Mouse (Mus musculus): Measurements from ENCODE around the gene Kremen1.

The Kremen1 gene

GRCm38 (mm10) chr11:5219910-5220447 is 41.4 kb downstream of the Kremen1 start:
- in situ Hi-C loops (cut with MboI, MseI): loop anchor here in 1 of 2 experiments (5.0 kb wide), 1 partner anchor 52 kb away; no protein-coding TSS in a partner anchor

GRCm38 (mm10) chr11:5219371-5219770 is 42.0 kb downstream of the Kremen1 start:
- in situ Hi-C loops (cut with MboI, MseI): no loop called here

- in situ Hi-C loops (cut with MboI, MseI): no loop called here
Measured at GRCm38 (mm10) chr11:5215401-5216187, 45.8 kb downstream of the Kremen1 start.

GRCm38 (mm10) chr11:5214483-5215040 is 46.8 kb downstream of the Kremen1 start:
- in situ Hi-C loops (cut with MboI, MseI): no loop called here

GRCm38 (mm10) chr11:5203054-5203453 is 58.3 kb downstream of the Kremen1 start:
- in situ Hi-C loops (cut with MboI, MseI): no loop called here

- in situ Hi-C loops (cut with MboI, MseI): no loop called here
Measured at GRCm38 (mm10) chr11:5201799-5202680, 59.3 kb downstream of the Kremen1 start.

GRCm38 (mm10) chr11:5199879-5200278 is 61.5 kb downstream of the Kremen1 start:
- in situ Hi-C loops (cut with MboI, MseI): no loop called here

GRCm38 (mm10) chr11:5197068-5197467 is 64.3 kb downstream of the Kremen1 start:
- in situ Hi-C loops (cut with MboI, MseI): no loop called here

GRCm38 (mm10) chr11:5196583-5196982 is 64.8 kb downstream of the Kremen1 start:
- in situ Hi-C loops (cut with MboI, MseI): no loop called here

- in situ Hi-C loops (cut with MboI, MseI): no loop called here
Measured at GRCm38 (mm10) chr11:5193576-5193881, 67.8 kb downstream of the Kremen1 start.

- in situ Hi-C loops (cut with MboI, MseI): no loop called here
Measured at GRCm38 (mm10) chr11:5192840-5193575, 68.3 kb downstream of the Kremen1 start.

GRCm38 (mm10) chr11:5192084-5192516 is 69.3 kb downstream of the Kremen1 start:
- in situ Hi-C loops (cut with MboI, MseI): no loop called here

- in situ Hi-C loops (cut with MboI, MseI): loop anchor here in 1 of 2 experiments (10.0 kb wide), 1 partner anchor 275 kb away; no protein-coding TSS in a partner anchor
Measured at GRCm38 (mm10) chr11:5189239-5189933, 72.0 kb downstream of the Kremen1 start.

- in situ Hi-C loops (cut with MboI, MseI): loop anchor here in 1 of 2 experiments (10.0 kb wide), 1 partner anchor 277 kb away; no protein-coding TSS in a partner anchor
Measured at GRCm38 (mm10) chr11:5188170-5188569, 73.2 kb downstream of the Kremen1 start.

GRCm38 (mm10) chr11:5184832-5185231 is 76.5 kb downstream of the Kremen1 start:
- in situ Hi-C loops (cut with MboI, MseI): loop anchor here (5.0 to 10.0 kb wide), 2 partner anchors 102 to 280 kb away; no protein-coding TSS in a partner anchor

GRCm38 (mm10) chr11:5184250-5184649 is 77.1 kb downstream of the Kremen1 start:
- in situ Hi-C loops (cut with MboI, MseI): loop anchor here (5.0 to 10.0 kb wide), 2 partner anchors 103 to 281 kb away; no protein-coding TSS in a partner anchor

GRCm38 (mm10) chr11:5182870-5183269 is 78.5 kb downstream of the Kremen1 start:
- in situ Hi-C loops (cut with MboI, MseI): loop anchor here (5.0 to 10.0 kb wide), 2 partner anchors 104 to 282 kb away; no protein-coding TSS in a partner anchor

- in situ Hi-C loops (cut with MboI, MseI): loop anchor here (5.0 to 10.0 kb wide), 2 partner anchors 105 to 283 kb away; no protein-coding TSS in a partner anchor
Measured at GRCm38 (mm10) chr11:5181850-5182404, 79.4 kb downstream of the Kremen1 start.

GRCm38 (mm10) chr11:5179391-5179790 is 82.0 kb downstream of the Kremen1 start:
- in situ Hi-C loops (cut with MboI, MseI): no loop called here

GRCm38 (mm10) chr11:5177171-5177570 is 84.2 kb downstream of the Kremen1 start:
- in situ Hi-C loops (cut with MboI, MseI): no loop called here

Data from T-helper 17 cell (primary cell).